Mouse (Mus musculus): ENCODE data around the gene Vmn1r199. TPM values are rescaled to one million over a fixed set of nuclear protein-coding genes. Genes with fewer than 3 reads are reported as not detected.
"Not testable (repeated sequence)": the region's sequence is repeated elsewhere in the genome, so short reads cannot be mapped to it uniquely, and the experiment has no call there.

Gene Vmn1r199
- polyA plus RNA-seq (2015; fragmentation: Nextera tagmentation; extraction: Ambion mirVana) = not detected in 2 replicates

- WGBS = 65% methylated on average over 2 of the region's 2 CpGs
- no peaks in the 10 kb centered on the region for H3K9me3 ChIP-seq (ENCODE audit: control insufficient read depth, low read length)
- no peak within 1 kb of the TSS for H3K4me2 ChIP-seq (ENCODE audit: low read depth, low read length)
- no peak within 1 kb of the TSS for H3K27ac ChIP-seq (ENCODE audit: low read length)
- no peaks in the 10 kb centered on the region for H3K27me3 ChIP-seq (ENCODE audit: control insufficient read depth, insufficient read depth, low read depth, low read length)
- ATAC-seq (ENCODE audit: low read depth) = no peak
- no peak within 1 kb of the TSS for H3K9ac ChIP-seq (ENCODE audit: low read length)
- H3K36me3 ChIP-seq (ENCODE audit: control insufficient read depth, insufficient read depth, low read length) = no peaks in the 10 kb centered on the region
- no peak within 1 kb of the TSS for H3K4me3 ChIP-seq (ENCODE audit: low read length)
- no peaks in the 10 kb centered on the region for H3K4me1 ChIP-seq (replicated peaks; ENCODE audit: control insufficient read depth, insufficient read depth, low read length)
Observed at GRCm38 (mm10) chr13:22379518-22379917, at the start of gene Vmn1r199. Gene Vmn1r199 (plus strand): TSS chr13:22379818.

GRCm38 (mm10) chr13:22333269-22333668, 46.3 kb upstream of the Vmn1r199 start:
- H3K9ac ChIP-seq (ENCODE audit: low read length) = no peak overlapping the region
- H3K9me3 ChIP-seq (ENCODE audit: control insufficient read depth, low read length) = no peaks in the 10 kb centered on the region
- no peak for ATAC-seq (ENCODE audit: low read depth)
- H3K27me3 ChIP-seq (ENCODE audit: control insufficient read depth, insufficient read depth, low read depth, low read length) = no peaks in the 10 kb centered on the region
- H3K4me3 ChIP-seq (ENCODE audit: low read length) = no peak overlapping the region
- H3K27ac ChIP-seq (ENCODE audit: low read length) = no peak overlapping the region
- WGBS = 67% methylated on average over 2 of the region's 2 CpGs
- H3K4me1 ChIP-seq (replicated peaks; ENCODE audit: control insufficient read depth, insufficient read depth, low read length) = no peaks in the 10 kb centered on the region
- no peak overlapping the region for H3K4me2 ChIP-seq (ENCODE audit: low read depth, low read length)
- H3K36me3 ChIP-seq (ENCODE audit: control insufficient read depth, insufficient read depth, low read length) = no peaks in the 10 kb centered on the region

GRCm38 (mm10) chr13:22335565-22335964, 44.1 kb upstream of the Vmn1r199 start:
- Histone ChIP-seq H3K4me1 (replicated peaks; ENCODE audit: control insufficient read depth, insufficient read depth, low read length) (no peaks in the 10 kb centered on the region), H3K9me3 (ENCODE audit: control insufficient read depth, low read length) (no peaks in the 10 kb centered on the region), H3K4me2 (ENCODE audit: low read depth, low read length) (no peak overlapping the region), H3K27me3 (ENCODE audit: control insufficient read depth, insufficient read depth, low read depth, low read length) (no peaks in the 10 kb centered on the region), H3K9ac (ENCODE audit: low read length) (no peak overlapping the region), H3K27ac (ENCODE audit: low read length) (no peak overlapping the region), H3K4me3 (ENCODE audit: low read length) (no peak overlapping the region), H3K36me3 (ENCODE audit: control insufficient read depth, insufficient read depth, low read length) (no peaks in the 10 kb centered on the region)
- 73% methylated on average over 1 of the region's 1 CpGs for WGBS
- no peak for ATAC-seq (ENCODE audit: low read depth)

- no peak within 1 kb of the TSS for H3K9ac ChIP-seq (ENCODE audit: low read length)
- H3K4me2 ChIP-seq (ENCODE audit: low read depth, low read length) = no peak within 1 kb of the TSS
- no peaks in the 10 kb centered on the region for H3K9me3 ChIP-seq (ENCODE audit: control insufficient read depth, low read length)
- no peaks in the 10 kb centered on the region for H3K36me3 ChIP-seq (ENCODE audit: control insufficient read depth, insufficient read depth, low read length)
- no peaks in the 10 kb centered on the region for H3K27me3 ChIP-seq (ENCODE audit: control insufficient read depth, insufficient read depth, low read depth, low read length)
- H3K4me1 ChIP-seq (replicated peaks; ENCODE audit: control insufficient read depth, insufficient read depth, low read length) = no peaks in the 10 kb centered on the region
- no peak within 1 kb of the TSS for H3K4me3 ChIP-seq (ENCODE audit: low read length)
- WGBS = 17% methylated on average over 1 of the region's 1 CpGs
- no peak within 1 kb of the TSS for H3K27ac ChIP-seq (ENCODE audit: low read length)
- ATAC-seq (ENCODE audit: low read depth) = no peak
Observed at GRCm38 (mm10) chr13:22350064-22350463, 29.6 kb upstream of the Vmn1r199 start, which contains the start of gene Vmn1r198. Gene Vmn1r198 (plus strand): TSS chr13:22350364.

DNA sequence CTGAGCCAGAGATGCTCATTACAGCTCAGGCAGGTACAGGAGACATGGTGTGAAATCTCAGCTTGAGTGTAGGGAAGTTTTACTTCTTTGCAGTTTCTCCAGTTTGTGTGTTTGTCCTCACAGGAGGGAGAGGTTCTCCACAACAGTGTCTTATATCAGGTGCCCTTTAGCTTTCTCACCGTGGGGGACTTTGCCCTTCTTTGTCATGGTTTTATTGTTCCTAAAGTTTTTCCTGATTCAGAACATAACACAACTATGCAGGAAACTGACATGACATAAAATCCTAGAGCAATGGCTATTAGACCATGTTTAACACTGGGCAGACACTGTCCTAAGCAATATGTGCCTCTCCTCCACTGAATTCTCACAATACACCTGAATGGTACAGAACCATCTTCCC, 28.8 kb upstream of the Vmn1r199 start:
- Histone ChIP-seq H3K9ac (ENCODE audit: low read length) (no peak overlapping the region), H3K4me1 (replicated peaks; ENCODE audit: control insufficient read depth, insufficient read depth, low read length) (no peaks in the 10 kb centered on the region), H3K9me3 (ENCODE audit: control insufficient read depth, low read length) (no peaks in the 10 kb centered on the region), H3K27ac (ENCODE audit: low read length) (no peak overlapping the region), H3K4me3 (ENCODE audit: low read length) (no peak overlapping the region), H3K27me3 (ENCODE audit: control insufficient read depth, insufficient read depth, low read depth, low read length) (no peaks in the 10 kb centered on the region), H3K36me3 (ENCODE audit: control insufficient read depth, insufficient read depth, low read length) (no peaks in the 10 kb centered on the region), H3K4me2 (ENCODE audit: low read depth, low read length) (no peak overlapping the region)
- ATAC-seq (ENCODE audit: low read depth) = no peak
- 81% methylated on average over 1 of the region's 1 CpGs for WGBS

GRCm38 (mm10) chr13:22381128-22381527, 1.5 kb downstream of the Vmn1r199 start:
- whole genome bisulfite sequencing = 63% methylated on average over 3 of the region's 3 CpGs
- not testable (repeated sequence) for H3K4me3 ChIP-seq (ENCODE audit: low read length); H3K27me3 ChIP-seq (ENCODE audit: control insufficient read depth, insufficient read depth, low read depth, low read length); H3K9ac ChIP-seq (ENCODE audit: low read length); H3K4me1 ChIP-seq (replicated peaks; ENCODE audit: control insufficient read depth, insufficient read depth, low read length); H3K36me3 ChIP-seq (ENCODE audit: control insufficient read depth, insufficient read depth, low read length); H3K27ac ChIP-seq (ENCODE audit: low read length); H3K9me3 ChIP-seq (ENCODE audit: control insufficient read depth, low read length); ATAC-seq (ENCODE audit: low read depth); H3K4me2 ChIP-seq (ENCODE audit: low read depth, low read length)

DNA sequence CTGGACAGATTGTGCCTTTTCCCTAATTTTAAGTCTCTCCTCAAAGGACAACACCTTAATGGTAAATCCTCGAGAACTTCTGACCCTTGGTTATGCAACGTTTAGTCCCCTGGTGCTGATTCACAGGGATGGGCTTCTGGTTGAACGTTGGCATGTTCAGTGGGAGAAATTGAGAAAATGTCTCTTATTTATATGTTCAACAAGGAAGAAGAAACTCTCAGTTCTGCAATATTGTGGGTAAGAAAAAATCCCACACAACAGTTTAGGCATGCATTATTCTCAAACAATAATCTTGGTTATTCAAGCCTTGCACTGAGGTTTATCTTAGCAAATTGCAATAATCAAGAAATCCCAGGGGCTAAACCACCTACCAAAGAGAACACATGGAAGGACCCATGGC, 3.8 kb downstream of the Vmn1r199 start:
- H3K4me3 ChIP-seq (ENCODE audit: low read length) = no peak overlapping the region
- no peak for ATAC-seq (ENCODE audit: low read depth)
- 77% methylated on average over 3 of the region's 3 CpGs for WGBS
- no peak overlapping the region for H3K9ac ChIP-seq (ENCODE audit: low read length)
- H3K4me2 ChIP-seq (ENCODE audit: low read depth, low read length) = no peak overlapping the region
- no peaks in the 10 kb centered on the region for H3K27me3 ChIP-seq (ENCODE audit: control insufficient read depth, insufficient read depth, low read depth, low read length)
- H3K36me3 ChIP-seq (ENCODE audit: control insufficient read depth, insufficient read depth, low read length) = no peaks in the 10 kb centered on the region
- no peaks in the 10 kb centered on the region for H3K4me1 ChIP-seq (replicated peaks; ENCODE audit: control insufficient read depth, insufficient read depth, low read length)
- H3K9me3 ChIP-seq (ENCODE audit: control insufficient read depth, low read length) = no peaks in the 10 kb centered on the region
- H3K27ac ChIP-seq (ENCODE audit: low read length) = no peak overlapping the region

DNA sequence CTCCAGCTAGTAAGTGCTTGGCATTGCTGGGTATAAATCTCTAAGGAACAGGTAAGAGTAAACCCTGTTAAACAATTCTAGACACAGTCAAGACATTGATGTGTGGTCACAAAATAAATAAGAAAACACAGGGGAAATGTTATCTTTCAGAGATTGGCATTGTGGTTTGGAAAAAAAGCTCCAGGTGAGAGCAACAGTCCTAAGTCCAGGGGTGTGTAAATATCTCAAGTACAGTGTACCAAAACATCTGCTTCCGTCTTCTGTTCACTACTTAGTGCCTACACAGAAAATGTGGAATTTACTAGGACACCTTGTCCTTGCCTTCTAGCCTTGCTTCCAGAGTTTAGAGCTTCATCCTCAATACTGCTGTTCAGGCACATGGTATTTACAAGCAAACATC, 7.4 kb downstream of the Vmn1r199 start:
- Histone ChIP-seq H3K4me1 (replicated peaks; ENCODE audit: control insufficient read depth, insufficient read depth, low read length) (no peaks in the 10 kb centered on the region), H3K4me3 (ENCODE audit: low read length) (no peak overlapping the region), H3K36me3 (ENCODE audit: control insufficient read depth, insufficient read depth, low read length) (no peaks in the 10 kb centered on the region), H3K4me2 (ENCODE audit: low read depth, low read length) (no peak overlapping the region), H3K9me3 (ENCODE audit: control insufficient read depth, low read length) (no peaks in the 10 kb centered on the region), H3K9ac (ENCODE audit: low read length) (no peak overlapping the region), H3K27me3 (ENCODE audit: control insufficient read depth, insufficient read depth, low read depth, low read length) (no peaks in the 10 kb centered on the region), H3K27ac (ENCODE audit: low read length) (no peak overlapping the region)
- ATAC-seq (ENCODE audit: low read depth) = no peak
- WGBS = 59% methylated on average over 1 of the region's 1 CpGs

GRCm38 (mm10) chr13:22390073-22390472, 10.5 kb downstream of the Vmn1r199 start, which contains the start of gene Vmn1r200:
Gene Vmn1r200 (plus strand): TSS chr13:22390373.
- 70% methylated on average over 3 of the region's 3 CpGs for WGBS
- H3K4me2 ChIP-seq (ENCODE audit: low read depth, low read length) = no peak within 1 kb of the TSS
- no peaks in the 10 kb centered on the region for H3K36me3 ChIP-seq (ENCODE audit: control insufficient read depth, insufficient read depth, low read length)
- no peaks in the 10 kb centered on the region for H3K9me3 ChIP-seq (ENCODE audit: control insufficient read depth, low read length)
- ATAC-seq (ENCODE audit: low read depth) = no peak
- H3K4me1 ChIP-seq (replicated peaks; ENCODE audit: control insufficient read depth, insufficient read depth, low read length) = no peaks in the 10 kb centered on the region
- no peak within 1 kb of the TSS for H3K9ac ChIP-seq (ENCODE audit: low read length)
- no peak within 1 kb of the TSS for H3K27ac ChIP-seq (ENCODE audit: low read length)
- H3K4me3 ChIP-seq (ENCODE audit: low read length) = no peak within 1 kb of the TSS
- no peaks in the 10 kb centered on the region for H3K27me3 ChIP-seq (ENCODE audit: control insufficient read depth, insufficient read depth, low read depth, low read length)

DNA sequence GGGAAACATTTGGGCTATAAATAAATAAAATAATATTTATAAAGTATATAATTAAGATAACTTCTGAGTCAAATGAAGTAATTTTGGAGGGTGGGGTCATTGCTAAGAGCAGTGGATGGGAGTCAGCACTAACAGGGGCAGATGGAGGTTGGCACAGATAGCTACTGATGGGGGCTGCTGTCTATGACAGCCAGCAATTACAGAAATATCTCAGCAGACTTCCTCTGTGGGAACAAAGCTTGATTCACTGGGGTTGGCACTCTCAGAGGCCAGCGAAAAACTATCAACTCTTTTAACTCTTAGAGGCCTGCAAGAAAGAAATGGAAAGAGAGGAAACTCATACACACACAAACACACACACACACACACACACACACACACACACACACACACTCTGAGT, 23.4 kb downstream of the Vmn1r199 start:
- Histone ChIP-seq H3K27ac (ENCODE audit: low read length) (no peak overlapping the region), H3K4me1 (replicated peaks; ENCODE audit: control insufficient read depth, insufficient read depth, low read length) (no peaks in the 10 kb centered on the region), H3K9ac (ENCODE audit: low read length) (no peak overlapping the region), H3K36me3 (ENCODE audit: control insufficient read depth, insufficient read depth, low read length) (no peaks in the 10 kb centered on the region), H3K9me3 (ENCODE audit: control insufficient read depth, low read length) (no peaks in the 10 kb centered on the region; the same call in 1 of the 2 replicates), H3K4me2 (ENCODE audit: low read depth, low read length) (no peak overlapping the region), H3K27me3 (ENCODE audit: control insufficient read depth, insufficient read depth, low read depth, low read length) (no peaks in the 10 kb centered on the region), H3K4me3 (ENCODE audit: low read length) (no peak overlapping the region)
- ATAC-seq (ENCODE audit: low read depth) = no peak
- 58% methylated on average over 1 of the region's 1 CpGs for WGBS
